Mouse (Mus musculus) lung, postnatal 0 days (tissue): Measurements from ENCODE around the gene Ralgps2.

Experiments
- CTCF ChIP-seq: IDR thresholded peaks from 2 replicates; pipeline ENCODE4 v1.5.1; 2016; ENCODE audit warnings: antibody characterized with exemption, mild to moderate bottlenecking
- EP300 ChIP-seq: IDR thresholded peaks from 2 replicates; pipeline ENCODE4 v1.6.1; 2016; ENCODE audit warnings: antibody characterized with exemption, mild to moderate bottlenecking, control low read depth

- TF ChIP-seq CTCF (no peak), EP300 (no peak)
Observed at GRCm38 (mm10) chr1:156986641-156987345, 47.4 kb upstream of the Ralgps2 start.
